Mouse (Mus musculus): ENCODE results near the gene Smdt1. TPM values are rescaled to one million over a fixed set of nuclear protein-coding genes. Genes with fewer than 3 reads are reported as not detected.

The Smdt1 gene
- polyA plus RNA-seq (2021; fragmentation: Nextera tagmentation) = 859 and 926 TPM in 2 replicates
- long read RNA-seq, experiment 1, transcript Smdt1-201 (3 exons, 705 nt) = major isoform, 64 of 85 reads
- long read RNA-seq, experiment 1, transcript Smdt1-204 (3 exons, 597 nt) = minor isoform, 9 of 85 reads
- long read RNA-seq, experiment 1, partial matches to known transcripts = 5 of 85 reads
- long read RNA-seq, experiment 1, other reads (novel, unspliced or antisense) = 7 of 85 reads
- long read RNA-seq, experiment 2, transcript Smdt1-204 (3 exons, 597 nt) = minor isoform, 80 of 581 reads
- long read RNA-seq, experiment 2, transcript Smdt1-201 (3 exons, 705 nt) = major isoform, 484 of 581 reads
- long read RNA-seq, experiment 2, partial matches to known transcripts = 7 of 581 reads
- long read RNA-seq, experiment 2, other reads (novel, unspliced or antisense) = 7 of 581 reads

DNA sequence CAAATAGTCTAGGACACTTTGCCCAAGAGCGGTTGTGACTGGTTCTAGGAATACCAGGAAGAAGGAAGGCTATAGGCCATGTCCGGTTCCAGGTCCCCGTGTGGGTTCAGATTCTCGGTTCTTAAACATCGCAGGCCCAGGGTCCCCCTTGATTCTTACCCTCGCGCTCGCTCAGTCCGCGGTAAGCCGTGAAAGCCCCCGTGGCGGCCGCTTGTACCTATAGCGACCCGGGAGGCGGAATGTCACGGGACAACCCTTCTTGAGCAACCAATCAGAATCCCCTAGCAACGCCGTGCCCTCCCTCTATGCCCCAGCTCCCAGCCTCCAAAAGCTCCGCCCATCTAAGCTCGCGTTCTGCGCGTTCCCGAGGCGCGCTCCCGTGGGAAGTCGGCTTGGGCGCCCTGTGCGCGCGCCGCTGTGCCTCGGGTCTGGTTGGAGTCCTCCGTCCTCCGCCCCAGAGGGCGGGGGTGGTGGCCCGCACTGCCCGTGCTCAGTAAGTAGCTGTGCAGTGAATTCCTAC, at the start of gene Smdt1, which contains the start of the genes Naga and Pheta2:
Gene Smdt1, plus strand, starts transcription at position 367 of the 520 bp plus-strand sequence.
Gene Naga, minus strand, starts transcription at position 333 of the 520 bp plus-strand sequence.
Gene Pheta2, plus strand, starts transcription at position 350 of the 520 bp plus-strand sequence.

DNA sequence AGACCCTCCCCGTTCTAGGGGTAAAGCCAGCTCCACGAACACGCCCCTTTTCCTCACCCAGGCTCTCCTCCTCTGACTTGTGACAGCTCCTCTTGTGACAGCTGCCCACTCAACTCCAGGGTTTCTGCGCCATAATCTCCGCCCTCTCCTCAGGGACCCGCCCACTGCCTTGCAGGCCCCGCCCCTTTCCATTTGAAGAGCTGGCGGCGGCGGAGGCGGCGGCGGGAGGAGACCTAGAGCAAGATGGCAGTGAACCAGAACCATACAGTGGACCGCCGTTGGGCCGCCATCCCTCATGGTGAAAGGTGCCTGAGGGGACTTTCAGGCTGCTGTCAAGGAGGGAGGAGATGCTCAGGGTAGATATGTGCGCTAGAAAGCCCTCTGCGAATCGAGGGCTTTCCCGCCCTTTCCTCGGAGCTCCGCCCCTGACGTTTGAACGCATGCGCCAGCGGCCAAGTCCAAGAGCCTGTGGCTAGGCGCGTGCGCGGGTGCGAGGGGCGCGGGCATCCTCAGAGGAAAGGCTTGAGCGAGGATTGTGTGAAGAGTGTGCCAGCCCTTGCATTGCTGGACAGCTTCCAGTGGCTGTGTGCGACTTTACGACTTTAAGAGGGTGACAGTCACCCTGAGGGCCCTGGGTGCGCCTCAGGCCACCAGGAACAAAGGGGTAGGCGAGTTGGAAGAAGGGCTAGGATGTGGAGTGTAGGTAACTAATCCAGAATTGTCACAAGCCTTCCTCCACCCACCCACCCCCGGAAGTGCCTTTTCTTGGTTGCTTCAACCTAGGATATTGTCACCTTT, 39.8 kb upstream of the Smdt1 start, which contains the start of gene Wbp2nl:
Gene Wbp2nl, plus strand, starts transcription at position 191 of the 798 bp plus-strand sequence.

DNA sequence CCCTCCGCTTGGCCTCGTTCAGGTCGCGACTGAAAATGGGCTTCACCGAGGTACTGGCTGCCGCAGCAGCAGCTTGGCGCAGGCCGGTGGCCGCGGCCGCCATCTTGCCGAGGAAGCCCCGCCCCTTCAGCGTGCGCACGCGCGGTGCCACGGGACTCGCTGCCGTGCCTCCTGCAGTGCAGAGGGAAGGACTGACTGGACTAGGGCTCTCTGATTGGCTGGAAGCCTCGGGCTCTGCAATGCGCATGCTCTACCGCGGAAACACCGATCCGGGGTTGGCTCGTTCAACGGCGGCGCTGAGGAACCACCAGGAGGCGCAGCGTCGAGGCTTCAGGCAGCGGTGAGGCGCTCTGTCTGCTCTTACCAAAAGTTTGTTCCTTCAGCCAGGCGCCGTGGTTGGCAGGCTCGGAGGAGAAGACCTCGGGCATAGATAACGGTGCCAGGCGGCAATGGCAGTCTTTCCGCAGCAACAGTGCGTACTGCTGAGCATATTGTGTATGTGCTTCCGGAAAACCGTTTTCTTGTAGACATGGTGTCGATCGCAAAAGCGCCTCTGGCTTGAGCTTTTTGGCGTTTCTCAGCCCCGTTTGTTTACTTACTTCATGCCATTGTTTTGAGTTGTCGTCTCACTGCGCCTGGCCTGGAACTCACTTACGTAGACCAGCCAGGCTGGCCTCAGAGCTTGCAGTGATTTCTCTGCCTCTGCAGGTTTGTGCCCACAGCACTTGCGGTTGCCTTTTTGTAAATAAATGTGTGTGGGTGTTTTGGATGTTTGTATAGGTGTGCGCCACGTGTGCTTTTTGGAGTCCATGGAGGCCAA, 15.6 kb downstream of the Smdt1 start, which contains the start of gene Ndufa6:
Gene Ndufa6, minus strand, starts transcription at position 197 of the 820 bp plus-strand sequence.

DNA sequence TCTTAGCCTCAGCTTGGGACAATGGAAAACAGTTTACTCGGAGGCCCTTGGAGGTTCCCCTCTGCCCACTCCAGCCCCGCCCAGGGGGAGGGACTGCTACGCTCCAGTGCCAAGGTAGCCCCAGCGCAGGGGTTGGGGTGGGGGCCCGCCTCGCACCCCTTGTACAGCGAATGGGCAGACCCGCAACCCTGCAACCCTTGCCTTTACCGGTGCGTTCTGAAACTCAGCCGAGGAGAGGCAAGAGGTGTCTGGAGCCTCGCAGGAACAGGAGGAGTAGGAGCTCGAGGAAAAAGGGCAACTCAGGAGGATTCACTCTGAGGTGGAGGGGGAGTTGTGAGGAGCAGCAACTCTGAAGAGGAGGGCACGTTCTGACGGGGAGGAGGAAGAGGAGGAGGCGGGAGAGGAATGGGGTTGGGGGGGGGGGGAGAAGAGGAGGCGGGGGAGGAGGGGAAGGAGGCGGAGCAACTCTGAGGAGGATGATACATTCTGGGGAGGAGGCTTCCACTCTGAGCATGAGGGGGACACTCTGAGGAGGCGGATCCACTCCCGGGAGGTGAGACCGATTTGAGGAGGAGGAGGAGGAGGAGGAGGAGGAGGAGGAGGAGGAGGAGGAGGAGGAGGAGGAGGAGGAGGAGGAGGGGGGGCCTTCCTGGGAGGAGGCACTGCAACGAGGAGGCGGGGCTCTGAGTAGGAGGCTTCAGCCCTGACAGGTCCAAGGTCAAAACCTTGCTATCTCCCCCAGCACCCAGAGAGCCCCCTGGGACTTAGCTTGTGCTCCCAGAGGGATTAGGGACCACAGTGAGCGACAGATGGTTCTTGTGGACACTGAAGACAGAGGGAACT, 41.3 kb downstream of the Smdt1 start, which contains the start of gene Cyp2d22:
Gene Cyp2d22, minus strand, starts transcription at position 390 of the 843 bp plus-strand sequence.

DNA sequence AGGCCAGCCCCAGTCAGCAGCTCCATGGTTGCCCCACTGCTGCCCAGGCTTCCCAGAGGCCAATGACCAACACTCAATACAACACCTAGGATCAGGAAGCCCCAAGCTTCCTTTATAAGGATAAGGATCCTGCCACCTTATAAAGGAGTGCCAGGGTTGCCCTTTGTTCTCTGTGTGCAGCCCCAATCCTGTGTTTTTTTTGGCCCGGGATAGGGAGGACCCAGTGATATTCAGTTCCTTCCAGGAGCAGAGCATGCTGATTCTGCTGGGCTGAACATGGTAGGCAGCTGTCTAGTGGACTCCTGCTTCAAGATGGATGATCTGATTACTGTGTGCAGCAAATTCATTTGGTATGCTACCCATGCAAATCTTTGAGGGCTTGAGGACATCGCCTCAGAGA, 55.2 kb downstream of the Smdt1 start, which contains the start of gene Cyp2d11:
Gene Cyp2d11, minus strand, starts transcription at position 101 of the 400 bp plus-strand sequence.

Other genes starting within 250 kb of the Smdt1 start
- 6.2 and 6.4 TPM in 2 replicates for gene Ccdc134, start 211.0 kb upstream of the Smdt1 start, polyA plus RNA-seq (2021; fragmentation: Nextera tagmentation)
- 57.0 and 87.6 TPM in 2 replicates for gene Srebf2, start 191.8 kb upstream of the Smdt1 start, polyA plus RNA-seq (2021; fragmentation: Nextera tagmentation)
- 0.93 and 1.9 TPM in 2 replicates for gene Shisa8, start 126.1 kb upstream of the Smdt1 start, polyA plus RNA-seq (2021; fragmentation: Nextera tagmentation)
- 0.23 TPM in 2 replicates for gene Tnfrsf13c, start 114.6 kb upstream of the Smdt1 start, polyA plus RNA-seq (2021; fragmentation: Nextera tagmentation)
- gene Cenpm, start 94.2 kb upstream of the Smdt1 start, polyA plus RNA-seq (2021; fragmentation: Nextera tagmentation) = 13.8 and 14.9 TPM in 2 replicates
- 24.0 and 32.9 TPM in 2 replicates for gene 1500009C09Rik, start 86.6 kb upstream of the Smdt1 start, polyA plus RNA-seq (2021; fragmentation: Nextera tagmentation)
- 85.5 and 117 TPM in 2 replicates for gene Sept3, start 64.1 kb upstream of the Smdt1 start, polyA plus RNA-seq (2021; fragmentation: Nextera tagmentation)
- gene Wbp2nl, start 40.0 kb upstream of the Smdt1 start, polyA plus RNA-seq (2021; fragmentation: Nextera tagmentation) = not detected in 2 replicates
- 23.6 and 25.5 TPM in 2 replicates for gene Naga, start within 50 bp of the Smdt1 start, polyA plus RNA-seq (2021; fragmentation: Nextera tagmentation)
- gene Pheta2, start within 50 bp of the Smdt1 start, polyA plus RNA-seq (2021; fragmentation: Nextera tagmentation) = 0.79 and 0.91 TPM in 2 replicates
- gene Ndufa6, start 15.4 kb downstream of the Smdt1 start, polyA plus RNA-seq (2021; fragmentation: Nextera tagmentation) = 991 and 1,014 TPM in 2 replicates
- 15.5 and 16.5 TPM in 2 replicates for gene Cyp2d22, start 41.3 kb downstream of the Smdt1 start, polyA plus RNA-seq (2021; fragmentation: Nextera tagmentation)
- gene Cyp2d11, start 55.1 kb downstream of the Smdt1 start, polyA plus RNA-seq (2021; fragmentation: Nextera tagmentation) = not detected in 2 replicates
- not detected in 2 replicates for gene Cyp2d10, start 68.2 kb downstream of the Smdt1 start, polyA plus RNA-seq (2021; fragmentation: Nextera tagmentation)
- not detected in 2 replicates for gene Cyp2d9, start 94.5 kb downstream of the Smdt1 start, polyA plus RNA-seq (2021; fragmentation: Nextera tagmentation)
- not detected in 2 replicates for gene Cyp2d12, start 216.1 kb downstream of the Smdt1 start, polyA plus RNA-seq (2021; fragmentation: Nextera tagmentation)